Mouse (Mus musculus) stomach, embryonic 16.5 days (tissue): ENCODE results near the gene Ssu72. TPM values are rescaled to one million over a fixed set of nuclear protein-coding genes. Genes with fewer than 3 reads are reported as not detected.

Experiments
- ATAC-seq: fragments of 200-750 bp; cut with Nextera tagmentation; 2 replicates; pipeline ENCODE4 v1.8.0; 2017; ENCODE audit warnings: moderate number of reproducible peaks, moderate TSS enrichment; ENCODE audit not compliant: insufficient read depth, low FRiP score
- H3K27ac ChIP-seq: fragments of 300-500 bp; sonication (generic); 2 replicates; pipeline ENCODE4 v1.5.1; 2014; ENCODE audit warnings: low read length
- H3K27me3 ChIP-seq: fragments of 300-500 bp; sonication (generic); 2 replicates; pipeline ENCODE4 v1.6.1; 2014; ENCODE audit warnings: low read length, control low read depth, mixed read lengths; ENCODE audit not compliant: control insufficient read depth, insufficient read depth
- H3K36me3 ChIP-seq: fragments of 300-500 bp; sonication (generic); 2 replicates; pipeline ENCODE4 v1.6.1; 2014; ENCODE audit warnings: low read length; ENCODE audit not compliant: control insufficient read depth, insufficient read depth
- H3K4me1 ChIP-seq: fragments of 300-500 bp; sonication (generic); 2 replicates; pipeline ENCODE4 v1.6.1; 2014; ENCODE audit warnings: low read length, control low read depth, mixed read lengths; ENCODE audit not compliant: control insufficient read depth, insufficient read depth
- H3K4me2 ChIP-seq: fragments of 300-500 bp; sonication (generic); 2 replicates; pipeline ENCODE4 v1.6.1; 2014; ENCODE audit warnings: low read depth, low read length, mixed read lengths
- H3K4me3 ChIP-seq: fragments of 300-500 bp; sonication (generic); replicated peaks from 2 replicates; pipeline ENCODE4 v1.5.1; 2014; ENCODE audit warnings: mild to moderate bottlenecking, low read length
- H3K9ac ChIP-seq: fragments of 300-500 bp; sonication (generic); 2 replicates; pipeline ENCODE4 v1.6.1; 2014; ENCODE audit warnings: low read length
- H3K9me3 ChIP-seq: fragments of 300-500 bp; sonication (generic); replicated peaks from 2 replicates; pipeline ENCODE4 v1.6.1; 2016; ENCODE audit warnings: low read length, control low read depth; ENCODE audit not compliant: control insufficient read depth
- WGBS: fragments of 180-500 bp; shearing (Covaris S2); extraction: QIAGEN DNeasy Blood & Tissue Kit; methylation state at CpG from one replicate; pipeline ENCODE4 v1.1.7; 2014; 5-methylcytosine and 5-hydroxymethylcytosine counted together
- polyA plus RNA-seq: library from polyadenylated mRNA; unstranded; fragments of >200 nt; fragmentation: Nextera tagmentation; extraction: Ambion mirVana; gene quantifications from 2 replicates; pipeline ENCODE4 v1.2.1, GENCODE M21; 2015

Gene Ssu72
- polyA plus RNA-seq, 1 experiment from 2014 or later, result 132 TPM

DNA sequence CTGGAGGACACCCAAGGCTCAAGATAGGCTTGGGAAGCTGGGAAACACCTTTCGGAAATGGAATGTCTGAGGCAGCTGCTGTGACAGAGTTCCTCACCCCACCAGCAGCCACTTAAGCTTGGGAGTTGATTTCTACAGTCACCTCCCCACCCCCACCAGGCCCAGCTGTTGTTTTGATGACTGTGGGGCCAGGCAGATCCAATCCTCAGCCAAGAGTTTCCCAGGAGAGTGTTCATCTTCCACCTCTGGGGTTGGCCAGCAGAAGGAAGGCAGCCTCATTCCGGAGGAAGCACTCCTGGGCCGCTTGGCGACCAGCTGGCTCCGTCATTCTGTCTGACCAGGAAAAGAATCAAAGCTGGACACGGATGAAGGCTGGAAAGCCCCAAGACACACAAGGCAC lies 76.3 kb downstream of the Ssu72 start:
- H3K4me3 ChIP-seq, result no peak overlapping the region
- no peak overlapping the region for H3K27ac ChIP-seq
- no peaks in the 10 kb centered on the region for H3K27me3 ChIP-seq
- H3K9me3 ChIP-seq, result no peaks in the 10 kb centered on the region
- H3K4me1 ChIP-seq, result peaks cover 20% of the 10 kb centered on the region
- WGBS, result 28% methylated on average over 6 of the region's 6 CpGs
- H3K4me2 ChIP-seq, result no peak overlapping the region
- no peaks in the 10 kb centered on the region for H3K36me3 ChIP-seq
- no peak overlapping the region for H3K9ac ChIP-seq
- no peak for ATAC-seq

Other genes with a start within 250 kb of the Ssu72 start
- 2.6 TPM in 1 of 2 replicates, not detected in the other for gene Tmem52, start 235.7 kb upstream of the Ssu72 start, polyA plus RNA-seq
- gene Gnb1, start 213.4 kb upstream of the Ssu72 start, polyA plus RNA-seq, result 312 and 332 TPM in 2 replicates
- gene Nadk, start 142.4 kb upstream of the Ssu72 start, polyA plus RNA-seq, result 85.5 and 89.1 TPM in 2 replicates
- 6.3 and 6.8 TPM in 2 replicates for gene Slc35e2, start 103.4 kb upstream of the Ssu72 start, polyA plus RNA-seq
- gene Cdk11b, start 79.9 kb upstream of the Ssu72 start, polyA plus RNA-seq, result 50.8 and 55.7 TPM in 2 replicates
- gene Gm10563, start 59.4 kb upstream of the Ssu72 start, polyA plus RNA-seq, result not detected in 2 replicates
- gene Mmp23, start 51.4 kb upstream of the Ssu72 start, polyA plus RNA-seq, result 53.8 and 59.8 TPM in 2 replicates
- 23.3 and 23.8 TPM in 2 replicates for gene Mib2, start 35.6 kb upstream of the Ssu72 start, polyA plus RNA-seq
- gene Fndc10, start 10.5 kb upstream of the Ssu72 start, polyA plus RNA-seq, result 2.5 and 2.8 TPM in 2 replicates
- gene Tmem240, start 30.0 kb downstream of the Ssu72 start, polyA plus RNA-seq, result 0.46 and 0.47 TPM in 2 replicates
- gene Atad3a, start 56.3 kb downstream of the Ssu72 start, polyA plus RNA-seq, result 99.0 and 101 TPM in 2 replicates
- 34.0 and 34.4 TPM in 2 replicates for gene Vwa1, start 69.9 kb downstream of the Ssu72 start, polyA plus RNA-seq
- 0.35 and 0.43 TPM in 2 replicates for gene Tmem88b, start 81.1 kb downstream of the Ssu72 start, polyA plus RNA-seq
- 0.31 and 0.35 TPM in 2 replicates for gene Ankrd65, start 85.6 kb downstream of the Ssu72 start, polyA plus RNA-seq
- 191 and 199 TPM in 2 replicates for gene Mrpl20, start 98.1 kb downstream of the Ssu72 start, polyA plus RNA-seq
- gene Ccnl2, start 107.7 kb downstream of the Ssu72 start, polyA plus RNA-seq, result 173 and 181 TPM in 2 replicates
- gene Aurkaip1, start 126.5 kb downstream of the Ssu72 start, polyA plus RNA-seq, result 135 and 158 TPM in 2 replicates
- gene Mxra8, start 134.9 kb downstream of the Ssu72 start, polyA plus RNA-seq, result 126 and 152 TPM in 2 replicates
- 5.0 and 5.3 TPM in 2 replicates for gene Dvl1, start 142.6 kb downstream of the Ssu72 start, polyA plus RNA-seq
- gene Tas1r3, start 158.6 kb downstream of the Ssu72 start, polyA plus RNA-seq, result 0.32 and 0.35 TPM in 2 replicates
- 19.4 and 23.0 TPM in 2 replicates for gene Cptp, start 164.6 kb downstream of the Ssu72 start, polyA plus RNA-seq
- gene Ints11, start 164.7 kb downstream of the Ssu72 start, polyA plus RNA-seq, result 61.2 and 63.9 TPM in 2 replicates
- gene Pusl1, start 187.0 kb downstream of the Ssu72 start, polyA plus RNA-seq, result 51.2 and 54.1 TPM in 2 replicates
- 18.0 and 24.0 TPM in 2 replicates for gene Acap3, start 187.0 kb downstream of the Ssu72 start, polyA plus RNA-seq
- gene Ube2j2, start 239.0 kb downstream of the Ssu72 start, polyA plus RNA-seq, result 71.6 and 74.5 TPM in 2 replicates